8 mouse cellular contexts compared by ENCODE assay signal in genomic region chr14:76254565-76255501, GRCm38 (mm10).
A peak's percentile ranks its signal among the peaks of the same experiment; 100 is the strongest.
DNase-seq lines count a peak whose midpoint lies in the region; ATAC-seq lines count a peak whose summit lies in the region.

No protein-coding gene starts in this region.

- H3K4me1 ChIP-seq in forebrain, embryonic 16.5 days (replicated peaks; ENCODE audit: control insufficient read depth, insufficient read depth, low read length) = peaks cover 26% of the 10 kb centered on the region
- peaks cover 63% of the 10 kb centered on the region for H3K4me1 ChIP-seq in midbrain, embryonic 12.5 days

- peak overlapping the region; percentile 65 for H3K27ac ChIP-seq in forebrain, embryonic 16.5 days (ENCODE audit: low read length)
- H3K27ac ChIP-seq in midbrain, embryonic 12.5 days (replicated peaks) = peak overlapping the region; percentile 90

- peak overlapping the region; percentile 49 for H3K9ac ChIP-seq in forebrain, embryonic 16.5 days (replicated peaks; ENCODE audit: low read depth, low read length)
- H3K9ac ChIP-seq in midbrain, embryonic 12.5 days (replicated peaks) = 0 out of 2 replicates have a peak overlapping the region, but pooled peaks have one; percentile 20

- peak; percentile 91 for ATAC-seq in forebrain, embryonic 16.5 days
- ATAC-seq in midbrain, embryonic 12.5 days (ENCODE audit: low FRiP score, low read depth) = peak; percentile 92
- ATAC-seq in megakaryocyte-erythroid progenitor cell, adult 5-6 weeks (replicated peaks; ENCODE audit: low FRiP score, low TSS enrichment, poor library complexity, severe bottlenecking) = no peak

- 6% methylated on average over 30 of the region's 30 CpGs for WGBS in forebrain, embryonic 16.5 days
- WGBS in midbrain, embryonic 12.5 days = 7% methylated on average over 30 of the region's 30 CpGs

- H3K36me3 ChIP-seq in forebrain, embryonic 16.5 days (ENCODE audit: control insufficient read depth, insufficient read depth) = no peaks in the 10 kb centered on the region
- H3K36me3 ChIP-seq in midbrain, embryonic 12.5 days = no peaks in the 10 kb centered on the region

- peak overlapping the region; percentile 20 for H3K4me2 ChIP-seq in forebrain, embryonic 16.5 days (ENCODE audit: low read length)
- H3K4me2 ChIP-seq in midbrain, embryonic 12.5 days (replicated peaks) = peak overlapping the region; percentile 24

- intact Hi-C loops in heart, postnatal 10 days (cut with DNase I) = no loop called here

- H3K27me3 ChIP-seq in forebrain, embryonic 16.5 days (replicated peaks; ENCODE audit: control insufficient read depth, insufficient read depth, low read length) = 0 out of 2 replicates have a peak, but pooled peaks cover 2% of the 10 kb centered on the region
- H3K27me3 ChIP-seq in midbrain, embryonic 12.5 days = peaks cover 10% of the 10 kb centered on the region; the same call in 1 of the 2 replicates

- no peaks in the 10 kb centered on the region for H3K9me3 ChIP-seq in forebrain, embryonic 16.5 days (ENCODE audit: control insufficient read depth, low read length)
- no peaks in the 10 kb centered on the region for H3K9me3 ChIP-seq in midbrain, embryonic 12.5 days

- DNase-seq in kidney, adult 11 months = peak; percentile 23
- DNase-seq in kidney, adult 9 months = no peak
- peak; percentile 66 to 77 for DNase-seq in heart, postnatal 10 days
- peak; percentile 41 to 47 for DNase-seq in left cerebral cortex, adult 18-20 months (ENCODE audit: low spot score in 2 of 2)
- DNase-seq in T-cell, adult 2 months (ENCODE audit: low spot score) = no peak

- no peak overlapping the region for H3K4me3 ChIP-seq in forebrain, embryonic 16.5 days (replicated peaks; ENCODE audit: low read length)
- no peak overlapping the region for H3K4me3 ChIP-seq in midbrain, embryonic 12.5 days

Comparison
In these comparisons a context has a peak if more than half of its experiments do, and no peak if none do; other contexts are left out.
1. DNase-seq: peak in kidney, adult 11 months (single experiment), heart, postnatal 10 days (2 of 2) and left cerebral cortex, adult 18-20 months (2 of 2); none in kidney, adult 9 months (single experiment) and T-cell, adult 2 months (single experiment).